Mouse (Mus musculus): ENCODE data around the gene Olfr694.

DNA sequence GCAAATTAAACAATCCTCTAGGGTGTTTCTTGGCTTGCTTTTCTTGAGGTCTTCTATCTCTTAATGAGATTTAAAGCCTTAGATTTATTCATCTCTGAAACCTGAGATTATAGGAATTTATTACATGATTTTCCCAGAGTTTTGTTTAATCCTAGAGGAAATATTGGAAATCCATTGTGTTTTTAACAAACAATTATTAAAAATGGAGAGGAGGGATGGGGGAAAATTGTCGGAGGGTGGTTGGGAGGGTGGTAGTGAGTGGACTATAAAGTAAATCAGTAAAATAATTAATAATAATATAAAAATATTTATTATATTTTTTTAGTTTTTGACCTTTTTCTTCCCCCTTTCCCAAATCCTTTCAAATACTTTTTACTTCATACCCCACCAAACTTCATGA lies at the start of gene Olfr694:
- TF ChIP-seq CTCF (IDR thresholded peaks at IDR 0.05; ENCODE audit: low read depth, low read length) (no peak), EP300 (IDR thresholded peaks at IDR 0.05; ENCODE audit: insufficient read depth, low read depth, low read length) (no peak), POLR2A (IDR thresholded peaks at IDR 0.05; ENCODE audit: insufficient read depth, low read length) (no peak)

All from ES-Bruce4 (cell line).